Mouse (Mus musculus) intestine, postnatal 0 days (tissue): Measurements from ENCODE around the gene Arfgef2. TPM values are rescaled to one million over a fixed set of nuclear protein-coding genes. Genes with fewer than 3 reads are reported as not detected.

Experiments
- ATAC-seq: fragments of 200-750 bp; cut with Nextera tagmentation; 2 replicates; pipeline ENCODE4 v1.8.0; 2017; ENCODE audit warnings: mild to moderate bottlenecking, moderate TSS enrichment, moderate library complexity
- H3K27ac ChIP-seq: fragments of 300-500 bp; sonication (generic); 2 replicates; pipeline ENCODE4 v1.5.1; 2014; ENCODE audit warnings: mild to moderate bottlenecking, low read depth, low read length, moderate library complexity
- H3K27me3 ChIP-seq: fragments of 300-500 bp; sonication (generic); replicated peaks from 2 replicates; pipeline ENCODE4 v1.6.1; 2014; ENCODE audit warnings: low read length, mixed read lengths; ENCODE audit not compliant: control insufficient read depth, insufficient read depth
- H3K36me3 ChIP-seq: fragments of 300-500 bp; sonication (generic); 2 replicates; pipeline ENCODE4 v1.6.1; 2014; ENCODE audit warnings: mild to moderate bottlenecking, moderate library complexity; ENCODE audit not compliant: control insufficient read depth, insufficient read depth
- H3K4me1 ChIP-seq: fragments of 300-500 bp; sonication (generic); replicated peaks from 2 replicates; pipeline ENCODE4 v1.6.1; 2014; ENCODE audit warnings: antibody characterized with exemption, low read length, mixed read lengths; ENCODE audit not compliant: control insufficient read depth, insufficient read depth
- H3K4me2 ChIP-seq: fragments of 300-500 bp; sonication (generic); replicated peaks from 2 replicates; pipeline ENCODE4 v1.6.1; 2014; ENCODE audit warnings: low read depth, mild to moderate bottlenecking, moderate library complexity
- H3K4me3 ChIP-seq: fragments of 300-500 bp; sonication (generic); 2 replicates; pipeline ENCODE4 v1.5.1; 2014; ENCODE audit warnings: low read depth, low read length
- H3K9ac ChIP-seq: fragments of 300-500 bp; sonication (generic); 2 replicates; pipeline ENCODE4 v1.6.1; 2014; ENCODE audit warnings: mild to moderate bottlenecking, low read depth, low read length
- H3K9me3 ChIP-seq: fragments of 300-500 bp; sonication (generic); 2 replicates; pipeline ENCODE4 v1.6.1; 2016; ENCODE audit warnings: mixed run types; ENCODE audit not compliant: control insufficient read depth
- CTCF ChIP-seq: sonication (generic); IDR thresholded peaks from 2 replicates; pipeline ENCODE4 v1.5.1; 2016; ENCODE audit warnings: low read depth, mild to moderate bottlenecking, control low read depth, antibody characterized with exemption, moderate library complexity
- WGBS: fragments of 180-500 bp; shearing (Covaris S2); extraction: QIAGEN DNeasy Blood & Tissue Kit; methylation state at CpG from one replicate; pipeline ENCODE4 v1.1.7; 2014; 5-methylcytosine and 5-hydroxymethylcytosine counted together
- polyA plus RNA-seq: library from polyadenylated mRNA; unstranded; fragments of >200 nt; fragmentation: Nextera tagmentation; extraction: Ambion mirVana; gene quantifications from 2 replicates; pipeline ENCODE4 v1.2.1, GENCODE M21; 2015

Gene Arfgef2
- polyA plus RNA-seq, 1 experiment from 2014 or later: 6.1 TPM

DNA sequence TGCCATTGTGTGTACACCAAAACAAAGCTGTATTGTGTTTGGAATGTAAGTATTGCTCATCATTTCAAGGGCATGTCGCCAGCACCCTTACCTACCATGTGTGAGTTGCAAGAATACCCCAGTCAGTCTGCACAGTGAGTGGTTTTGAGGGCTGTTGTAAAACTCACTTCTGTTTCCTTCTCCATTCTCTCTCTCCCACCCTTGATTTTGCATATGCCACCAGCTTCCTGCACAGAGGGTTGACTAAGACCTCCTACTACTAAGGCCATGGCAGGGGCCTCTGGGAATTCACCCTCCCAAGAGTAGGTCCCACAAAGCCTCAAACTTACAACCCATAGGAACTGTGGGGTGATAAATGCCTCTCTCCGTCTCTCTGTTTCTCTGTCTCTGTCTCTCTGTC, 4.0 kb upstream of the Arfgef2 start:
- WGBS: 71% methylated on average over 2 of the region's 2 CpGs
- Histone ChIP-seq H3K27ac (no peak overlapping the region), H3K9ac (no peak overlapping the region), H3K4me1 (no peaks in the 10 kb centered on the region), H3K4me3 (no peak overlapping the region), H3K27me3 (no peaks in the 10 kb centered on the region), H3K36me3 (peaks cover 16% of the 10 kb centered on the region), H3K9me3 (no peaks in the 10 kb centered on the region), H3K4me2 (no peak overlapping the region)
- ATAC-seq: no peak
- TF ChIP-seq CTCF: no peak

DNA sequence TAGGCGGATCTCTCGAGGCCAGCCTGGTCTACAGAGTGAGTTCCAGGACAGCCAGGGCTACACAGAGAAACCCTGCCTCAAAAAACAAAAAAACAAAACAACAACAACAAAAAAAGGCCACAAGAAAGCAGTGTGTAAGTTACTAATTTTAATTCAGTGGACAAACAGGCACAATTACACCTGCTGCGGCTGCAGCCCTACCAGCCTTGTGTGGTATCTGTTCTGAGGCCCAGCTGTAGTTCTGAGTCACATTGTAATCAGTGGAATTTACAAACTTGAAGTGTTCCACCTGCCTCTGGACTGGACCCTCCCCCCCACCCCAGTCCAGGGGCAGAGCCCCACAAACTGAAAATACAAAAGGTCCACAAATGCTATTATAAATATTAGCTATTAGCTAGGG, 2.1 kb upstream of the Arfgef2 start:
- no peaks in the 10 kb centered on the region for H3K36me3 ChIP-seq
- no peak for TF ChIP-seq CTCF
- WGBS: 91% methylated on average over 3 of the region's 3 CpGs
- H3K9me3 ChIP-seq: no peaks in the 10 kb centered on the region
- no peak overlapping the region for H3K9ac ChIP-seq
- no peak overlapping the region for H3K27ac ChIP-seq
- no peaks in the 10 kb centered on the region for H3K4me1 ChIP-seq
- no peaks in the 10 kb centered on the region for H3K27me3 ChIP-seq
- no peak overlapping the region for H3K4me2 ChIP-seq
- ATAC-seq: no peak
- no peak overlapping the region for H3K4me3 ChIP-seq

DNA sequence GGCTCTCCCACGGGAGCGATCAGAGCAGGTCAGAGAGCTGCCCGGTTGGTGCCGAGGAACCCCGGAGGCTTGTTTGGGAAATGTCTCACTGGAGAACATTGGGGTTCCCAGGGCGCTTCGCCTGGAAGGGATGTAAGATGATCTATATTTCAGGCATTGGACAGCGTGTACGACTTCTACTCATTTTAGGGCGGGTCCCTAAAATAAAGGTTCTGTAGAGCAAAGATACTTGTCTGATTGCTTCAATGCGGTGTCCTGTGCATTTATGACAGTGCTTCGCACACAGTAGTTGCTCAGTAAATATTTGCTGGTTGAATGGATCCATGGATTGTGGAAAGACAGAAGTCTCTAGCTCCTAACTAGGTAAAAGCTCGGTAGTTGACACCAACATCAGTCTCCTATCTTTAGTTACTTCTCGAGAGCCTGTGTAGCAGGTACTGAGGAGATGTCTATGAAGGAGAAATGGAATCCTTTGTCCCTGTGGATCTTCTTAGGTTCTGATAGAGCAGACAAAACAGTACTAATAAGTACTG, 851 bp downstream of the Arfgef2 start:
- WGBS: 6% methylated on average over 14 of the region's 14 CpGs

DNA sequence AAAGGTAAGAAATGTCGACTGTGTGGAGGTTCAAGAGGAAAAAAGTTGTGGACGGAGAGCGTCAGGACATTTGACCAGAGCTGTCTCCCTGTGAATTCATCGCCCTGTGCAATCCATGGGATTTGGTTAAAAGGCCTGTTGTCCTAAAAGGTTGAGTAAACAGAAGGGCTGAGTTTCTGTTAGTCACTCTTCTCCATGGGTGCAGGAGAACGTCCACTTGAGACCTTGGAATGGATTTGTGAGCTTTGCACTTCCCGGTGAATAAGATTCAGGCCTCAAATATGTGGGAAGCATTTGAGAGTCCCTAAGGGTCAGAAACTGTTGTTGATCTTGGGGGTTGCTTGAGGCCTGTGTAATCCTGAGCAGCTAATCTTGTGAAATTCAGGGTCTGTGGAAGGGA, 1.4 kb downstream of the Arfgef2 start:
- no peak for TF ChIP-seq CTCF

More for the DNA sequence above, 851 bp downstream of the Arfgef2 start:
- Histone ChIP-seq H3K36me3 (no peaks in the 10 kb centered on the region), H3K27ac (peak overlapping the region; percentile 96), H3K9me3 (no peaks in the 10 kb centered on the region), H3K27me3 (no peaks in the 10 kb centered on the region), H3K4me2 (peak overlapping the region; percentile 87), H3K9ac (peak overlapping the region; percentile 94), H3K4me1 (no peaks in the 10 kb centered on the region), H3K4me3 (peak overlapping the region; percentile 85)
- no peak for ATAC-seq
- TF ChIP-seq CTCF: no peak

DNA sequence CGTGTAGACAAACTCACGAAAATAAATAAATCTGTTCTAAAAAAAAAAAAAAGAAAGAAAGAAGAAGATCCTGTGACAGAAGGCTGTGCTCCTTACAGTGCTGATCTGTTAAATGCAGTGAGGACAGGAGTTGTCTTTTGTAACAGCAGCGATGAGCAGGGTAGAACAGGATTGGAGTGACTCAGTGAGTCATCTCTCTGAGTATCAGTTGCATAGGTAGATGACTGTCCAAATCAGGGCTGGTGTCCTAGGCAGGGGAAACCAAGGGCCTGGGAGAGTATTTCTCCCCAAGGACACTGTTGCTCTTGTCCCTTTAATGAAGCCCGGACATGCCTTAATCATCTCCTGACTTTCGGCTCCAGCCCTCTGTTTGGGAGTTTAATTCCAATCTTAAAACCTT, 4.1 kb downstream of the Arfgef2 start:
- no peaks in the 10 kb centered on the region for H3K4me1 ChIP-seq
- H3K4me2 ChIP-seq: no peak overlapping the region
- no peak for ATAC-seq
- H3K9ac ChIP-seq: no peak overlapping the region
- no peak for TF ChIP-seq CTCF
- no peak overlapping the region for H3K4me3 ChIP-seq
- no peaks in the 10 kb centered on the region for H3K36me3 ChIP-seq
- H3K27ac ChIP-seq: no peak overlapping the region
- 84% methylated on average over 5 of the region's 5 CpGs for WGBS
- no peaks in the 10 kb centered on the region for H3K27me3 ChIP-seq
- H3K9me3 ChIP-seq: no peaks in the 10 kb centered on the region

More for the DNA sequence above, 1.4 kb downstream of the Arfgef2 start:
- H3K9ac ChIP-seq: peak overlapping the region; percentile 94; the same call in 1 of the 2 replicates
- no peaks in the 10 kb centered on the region for H3K27me3 ChIP-seq
- H3K4me3 ChIP-seq: peak overlapping the region; percentile 85
- ATAC-seq: no peak
- peak overlapping the region; percentile 87 for H3K4me2 ChIP-seq
- WGBS: 58% methylated on average over 6 of the region's 6 CpGs
- no peak overlapping the region; the same call in 1 of the 2 replicates for H3K27ac ChIP-seq
- no peaks in the 10 kb centered on the region for H3K4me1 ChIP-seq
- H3K36me3 ChIP-seq: no peaks in the 10 kb centered on the region
- no peaks in the 10 kb centered on the region for H3K9me3 ChIP-seq

DNA sequence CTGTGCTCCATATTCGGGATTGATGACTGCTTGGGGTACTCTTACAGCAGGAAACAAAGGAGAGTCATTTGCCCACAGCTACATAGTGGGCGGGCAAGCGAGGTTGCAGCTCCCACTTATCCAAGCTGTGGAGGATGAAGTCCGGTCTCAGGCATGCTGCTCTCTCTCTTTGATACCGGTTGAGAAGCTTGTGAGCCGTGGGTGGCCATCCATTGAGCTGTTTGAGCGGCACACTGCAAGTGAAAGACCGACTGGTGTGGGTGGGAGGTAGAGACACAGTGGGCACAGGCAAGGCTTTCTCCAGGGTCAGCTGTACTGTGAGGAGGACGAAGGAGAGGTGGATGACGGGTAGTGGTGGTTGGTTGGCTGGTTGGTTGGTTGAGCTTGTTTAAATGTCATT, 5.4 kb downstream of the Arfgef2 start:
- WGBS: 85% methylated on average over 10 of the region's 10 CpGs
- Histone ChIP-seq H3K27me3 (no peaks in the 10 kb centered on the region), H3K4me1 (no peaks in the 10 kb centered on the region)

More for the DNA sequence above, 5.4 kb downstream of the Arfgef2 start:
- Histone ChIP-seq H3K9me3 (no peaks in the 10 kb centered on the region), H3K4me2 (no peak overlapping the region), H3K36me3 (no peaks in the 10 kb centered on the region), H3K4me3 (no peak overlapping the region), H3K9ac (no peak overlapping the region), H3K27ac (no peak overlapping the region)
- ATAC-seq: no peak
- TF ChIP-seq CTCF: no peak
